Comparison of ENCODE assay signal across 8 mouse cellular contexts in the genomic region with DNA sequence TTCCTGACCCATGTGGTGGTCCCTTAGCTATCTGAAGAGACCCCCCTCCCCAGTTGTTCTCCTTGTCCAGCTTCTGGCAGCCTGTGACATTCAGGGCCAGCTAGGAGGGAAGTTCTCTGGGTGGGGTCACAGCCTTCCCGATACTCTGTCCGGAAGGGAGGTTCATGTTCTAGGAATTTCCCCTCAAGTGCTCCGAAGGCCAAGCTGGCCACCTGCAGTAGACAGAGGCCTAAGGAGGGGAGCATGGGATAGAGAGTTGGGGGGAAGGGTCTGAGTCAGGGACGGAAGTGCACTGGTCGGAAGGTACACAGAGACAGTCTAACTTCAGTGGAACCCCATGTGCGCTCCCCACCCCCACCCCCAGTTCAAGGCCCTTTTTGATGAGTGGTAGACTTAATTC. TPM values are rescaled to one million over a fixed set of nuclear protein-coding genes. Genes with fewer than 3 reads are reported as not detected.
DNase-seq lines count a peak whose midpoint lies in the region; ATAC-seq and TF ChIP-seq lines count a peak whose summit lies in the region.
"Had no signal": no experiment of that assay in that cellular context is flagged by ENCODE, and none has a peak within 500 bp of the region (broad histone marks: within the 10 kb centered on the region; RNA-seq: fewer than 3 reads in every experiment).

No protein-coding gene starts in this region.

- no peak overlapping the region for H3K9ac ChIP-seq in embryonic facial prominence, embryonic 14.5 days (ENCODE audit: low read depth, low read length)
- H3K9ac ChIP-seq in forebrain, postnatal 0 days = no peak overlapping the region
- no peak overlapping the region for H3K9ac ChIP-seq in kidney, embryonic 15.5 days
- peak overlapping the region; percentile 53 for H3K9ac ChIP-seq in midbrain, embryonic 11.5 days (ENCODE audit: low read length)

- H3K36me3 ChIP-seq in embryonic facial prominence, embryonic 14.5 days (ENCODE audit: control insufficient read depth, insufficient read depth, low read length) = no peaks in the 10 kb centered on the region
- H3K36me3 ChIP-seq in forebrain, postnatal 0 days (ENCODE audit: insufficient read depth) = peaks cover 21% of the 10 kb centered on the region
- peaks cover 14% of the 10 kb centered on the region; the same call in 1 of the 2 replicates for H3K36me3 ChIP-seq in kidney, embryonic 15.5 days
- peaks cover 21% of the 10 kb centered on the region for H3K36me3 ChIP-seq in midbrain, embryonic 11.5 days (ENCODE audit: control insufficient read depth, insufficient read depth, low read length)

- no peak overlapping the region for H3K4me2 ChIP-seq in embryonic facial prominence, embryonic 14.5 days (ENCODE audit: low read depth, low read length)
- H3K4me2 ChIP-seq in forebrain, postnatal 0 days (ENCODE audit: low read depth) = peak overlapping the region; percentile 71
- H3K4me2 ChIP-seq in kidney, embryonic 15.5 days = no peak overlapping the region; the same call in 1 of the 2 replicates
- peak overlapping the region; percentile 97 for H3K4me2 ChIP-seq in midbrain, embryonic 11.5 days

- DNase-seq in embryonic facial prominence, embryonic 14.5 days (ENCODE audit: low spot score) = no peak
- no peak for DNase-seq in forebrain, postnatal 0 days
- DNase-seq in midbrain, embryonic 11.5 days (ENCODE audit: low spot score, missing footprints) = no peak
- DNase-seq in left cerebral cortex, postnatal 25 days (ENCODE audit: low spot score in 2 of 2) = no peak
- DNase-seq in urinary bladder, postnatal 10 days (ENCODE audit: low spot score) = no peak

- TF ChIP-seq CTCF in forebrain, postnatal 0 days (IDR thresholded peaks at IDR 0.05; ENCODE audit: low read depth) = no peak

- no peaks in the 10 kb centered on the region for H3K9me3 ChIP-seq in embryonic facial prominence, embryonic 14.5 days (ENCODE audit: control insufficient read depth, low read length)
- no peaks in the 10 kb centered on the region for H3K9me3 ChIP-seq in forebrain, postnatal 0 days (ENCODE audit: low read length)
- H3K9me3 ChIP-seq in kidney, embryonic 15.5 days (replicated peaks) = no peaks in the 10 kb centered on the region
- H3K9me3 ChIP-seq in midbrain, embryonic 11.5 days (ENCODE audit: control insufficient read depth, low read length) = no peaks in the 10 kb centered on the region

- no peaks in the 10 kb centered on the region for H3K27me3 ChIP-seq in embryonic facial prominence, embryonic 14.5 days (replicated peaks; ENCODE audit: control insufficient read depth, insufficient read depth, low read length)
- no peaks in the 10 kb centered on the region for H3K27me3 ChIP-seq in forebrain, postnatal 0 days (ENCODE audit: insufficient read depth, low read length)
- no peaks in the 10 kb centered on the region for H3K27me3 ChIP-seq in kidney, embryonic 15.5 days
- H3K27me3 ChIP-seq in midbrain, embryonic 11.5 days (ENCODE audit: control insufficient read depth, insufficient read depth, low read length) = no peaks in the 10 kb centered on the region

- intact Hi-C loops in left cerebral cortex, postnatal 25 days (cut with DNase I) = loop anchor here (2.0 to 5.0 kb wide), 2 partner anchors 33 to 128 kb away; no protein-coding TSS in a partner anchor

- WGBS in embryonic facial prominence, embryonic 14.5 days = 69% methylated on average over 6 of the region's 6 CpGs
- 31% methylated on average over 6 of the region's 6 CpGs for WGBS in forebrain, postnatal 0 days
- 55% methylated on average over 6 of the region's 6 CpGs for WGBS in kidney, embryonic 15.5 days
- WGBS in midbrain, embryonic 11.5 days = 47% methylated on average over 6 of the region's 6 CpGs

- no peak overlapping the region for H3K4me3 ChIP-seq in embryonic facial prominence, embryonic 14.5 days (ENCODE audit: low read depth, low read length)
- H3K4me3 ChIP-seq in forebrain, postnatal 0 days (ENCODE audit: low read depth, low read length) = 0 out of 2 replicates have a peak overlapping the region, but pooled peaks have one; percentile 4
- H3K4me3 ChIP-seq in kidney, embryonic 15.5 days (replicated peaks) = no peak overlapping the region
- peak overlapping the region; percentile 14; the same call in 1 of the 2 replicates for H3K4me3 ChIP-seq in midbrain, embryonic 11.5 days (ENCODE audit: low read depth, low read length)

- ATAC-seq in embryonic facial prominence, embryonic 14.5 days (ENCODE audit: low read depth) = no peak
- no peak for ATAC-seq in forebrain, postnatal 0 days
- peak; percentile 9; the same call in 1 of the 2 replicates for ATAC-seq in kidney, embryonic 15.5 days (replicated peaks; ENCODE audit: low FRiP score)
- ATAC-seq in midbrain, embryonic 11.5 days (ENCODE audit: low FRiP score) = no peak
- no peak for ATAC-seq in megakaryocyte-erythroid progenitor cell, adult 5-6 weeks (replicated peaks; ENCODE audit: low FRiP score, low TSS enrichment, poor library complexity, severe bottlenecking)

- 0 out of 2 replicates have a peak overlapping the region, but pooled peaks have one; percentile 5 for H3K27ac ChIP-seq in embryonic facial prominence, embryonic 14.5 days (replicated peaks; ENCODE audit: low read depth, low read length)
- H3K27ac ChIP-seq in forebrain, postnatal 0 days (ENCODE audit: low read depth, low read length) = peak overlapping the region; percentile 96
- H3K27ac ChIP-seq in kidney, embryonic 15.5 days = peak overlapping the region; percentile 74
- H3K27ac ChIP-seq in midbrain, embryonic 11.5 days (ENCODE audit: low read depth, low read length) = peak overlapping the region; percentile 82

- H3K4me1 ChIP-seq in embryonic facial prominence, embryonic 14.5 days (ENCODE audit: control insufficient read depth, insufficient read depth, low read length) = peaks cover 3% of the 10 kb centered on the region; the same call in 1 of the 2 replicates
- H3K4me1 ChIP-seq in forebrain, postnatal 0 days (ENCODE audit: insufficient read depth) = peaks cover 50% of the 10 kb centered on the region
- H3K4me1 ChIP-seq in kidney, embryonic 15.5 days = peaks cover 54% of the 10 kb centered on the region
- peaks cover 58% of the 10 kb centered on the region for H3K4me1 ChIP-seq in midbrain, embryonic 11.5 days (ENCODE audit: control insufficient read depth, insufficient read depth, low read length)

RNA-seq across cellular contexts. Expression of gene Adgrg3, which starts 17.5 kb away (rescaled TPM):
- polyA plus RNA-seq in embryonic facial prominence, embryonic 14.5 days (2014; fragmentation: Nextera tagmentation; extraction: Ambion mirVana) = 3.3 and 3.6 TPM in 2 replicates
- 0.67 and 1.2 TPM in 2 replicates for total RNA-seq in forebrain, postnatal 0 days (2014; rRNA removed)
- 0.47 and 0.69 TPM in 2 replicates for polyA plus RNA-seq in forebrain, postnatal 0 days (2015; fragmentation: Nextera tagmentation; extraction: Ambion mirVana)
- 4.8 TPM in 2 replicates for polyA plus RNA-seq in kidney, embryonic 15.5 days (2015; fragmentation: Nextera tagmentation; extraction: Ambion mirVana)
- 2.6 and 2.8 TPM in 2 replicates for polyA plus RNA-seq in midbrain, embryonic 11.5 days (2014; fragmentation: Nextera tagmentation; extraction: Ambion mirVana)
- total RNA-seq in left cerebral cortex, postnatal 25 days (2021) = under 1 TPM; 0.14 to 0.18 TPM
- total RNA-seq in megakaryocyte-erythroid progenitor cell, adult 5-6 weeks (2014; fragmentation: Nextera tagmentation) = 30.9 and 44.1 TPM in 2 replicates
- 20.4 and 46.4 TPM in 2 replicates for total RNA-seq in megakaryocyte-erythroid progenitor cell, adult 5-6 weeks (2017)

RNA-seq across cellular contexts. Expression of gene Adgrg1, which starts 25.4 kb away (rescaled TPM):
- polyA plus RNA-seq in embryonic facial prominence, embryonic 14.5 days (2014; fragmentation: Nextera tagmentation; extraction: Ambion mirVana) = 16.3 and 18.8 TPM in 2 replicates
- total RNA-seq in forebrain, postnatal 0 days (2014; rRNA removed) = 107 and 188 TPM in 2 replicates
- polyA plus RNA-seq in forebrain, postnatal 0 days (2015; fragmentation: Nextera tagmentation; extraction: Ambion mirVana) = 79.8 and 101 TPM in 2 replicates
- polyA plus RNA-seq in kidney, embryonic 15.5 days (2015; fragmentation: Nextera tagmentation; extraction: Ambion mirVana) = 41.7 and 44.8 TPM in 2 replicates
- 153 and 157 TPM in 2 replicates for polyA plus RNA-seq in midbrain, embryonic 11.5 days (2014; fragmentation: Nextera tagmentation; extraction: Ambion mirVana)
- total RNA-seq in left cerebral cortex, postnatal 25 days (2021) = 10 to 100 TPM; 67.2 to 94.5 TPM
- 150 and 156 TPM in 2 replicates for total RNA-seq in megakaryocyte-erythroid progenitor cell, adult 5-6 weeks (2014; fragmentation: Nextera tagmentation)
- total RNA-seq in megakaryocyte-erythroid progenitor cell, adult 5-6 weeks (2017) = 85.4 and 123 TPM in 2 replicates

RNA-seq across cellular contexts. Expression of gene Drc7, which starts 54.9 kb away (rescaled TPM):
- polyA plus RNA-seq in embryonic facial prominence, embryonic 14.5 days (2014; fragmentation: Nextera tagmentation; extraction: Ambion mirVana) = 0.47 and 0.60 TPM in 2 replicates
- total RNA-seq in forebrain, postnatal 0 days (2014; rRNA removed) = 1.9 and 4.4 TPM in 2 replicates
- 2.1 and 3.7 TPM in 2 replicates for polyA plus RNA-seq in forebrain, postnatal 0 days (2015; fragmentation: Nextera tagmentation; extraction: Ambion mirVana)
- not detected in 2 replicates for polyA plus RNA-seq in kidney, embryonic 15.5 days (2015; fragmentation: Nextera tagmentation; extraction: Ambion mirVana)
- polyA plus RNA-seq in midbrain, embryonic 11.5 days (2014; fragmentation: Nextera tagmentation; extraction: Ambion mirVana) = 0.14 TPM in 1 of 2 replicates, not detected in the other
- 1 to 10 TPM; 1.0 to 1.4 TPM for total RNA-seq in left cerebral cortex, postnatal 25 days (2021)
- 0.68 TPM in 1 of 2 replicates, not detected in the other for total RNA-seq in megakaryocyte-erythroid progenitor cell, adult 5-6 weeks (2014; fragmentation: Nextera tagmentation)
- 0.84 and 2.0 TPM in 2 replicates for total RNA-seq in megakaryocyte-erythroid progenitor cell, adult 5-6 weeks (2017)
- polyA plus RNA-seq: large intestine, adult 2 months had no signal

Comparison
In these comparisons a context has a peak if more than half of its experiments do, and no peak if none do; other contexts are left out.
1. H3K27ac ChIP-seq: peak in every context shown above with its lines; median percentile 96 in forebrain, postnatal 0 days; 82 in midbrain, embryonic 11.5 days; 74 in kidney, embryonic 15.5 days; 5 in embryonic facial prominence, embryonic 14.5 days.
2. H3K4me2 ChIP-seq: peak in forebrain, postnatal 0 days (single experiment) and midbrain, embryonic 11.5 days (single experiment); none in embryonic facial prominence, embryonic 14.5 days (single experiment) and kidney, embryonic 15.5 days (single experiment).
3. H3K4me3 ChIP-seq: peak in forebrain, postnatal 0 days (single experiment) and midbrain, embryonic 11.5 days (single experiment); none in embryonic facial prominence, embryonic 14.5 days (single experiment) and kidney, embryonic 15.5 days (single experiment).